Mouse (Mus musculus) thymus, adult 2 months (tissue): ENCODE results near the gene Cenpm.

ENCODE experiments used
- CTCF ChIP-seq: fragments of 200-500 bp; IDR thresholded peaks from 2 replicates; pipeline ENCODE4 v1.5.1; 2012; ENCODE audit warnings: mild to moderate bottlenecking, control low read depth, low read length, moderate library complexity, borderline replicate concordance; ENCODE audit not compliant: control insufficient read depth, poor library complexity, insufficient read depth; ENCODE audit errors: extremely low read depth
- POLR2A ChIP-seq: fragments of 200-500 bp; IDR thresholded peaks from 2 replicates; pipeline ENCODE4 v1.6.1; 2012; ENCODE audit warnings: mild to moderate bottlenecking, low read length, control low read depth, moderate library complexity; ENCODE audit not compliant: control insufficient read depth, poor library complexity, insufficient read depth; ENCODE audit errors: extremely low read depth

- TF ChIP-seq CTCF (no peak), POLR2A (no peak)
Measured at GRCm38 (mm10) chr15:82187924-82188323, 56.6 kb downstream of the Cenpm start.
